Mouse (Mus musculus) myocyte (in vitro differentiated cells): ENCODE data around the gene Hist1h2af.

Experiments used
- E2F4 ChIP-seq: IDR thresholded peaks from one replicate; pipeline ENCODE4 v1.6.1; 2011; ENCODE audit warnings: mild to moderate bottlenecking, control low read depth, moderate library complexity; ENCODE audit not compliant: insufficient read depth
- MAX ChIP-seq: IDR thresholded peaks from one replicate; pipeline ENCODE4 v1.6.1; 2011; ENCODE audit warnings: low read depth, mild to moderate bottlenecking, control low read depth
- POLR2A ChIP-seq: IDR thresholded peaks from one replicate; pipeline ENCODE4 v1.6.1; 2011; ENCODE audit warnings: low read depth, mild to moderate bottlenecking, control low read depth, moderate library complexity; ENCODE audit not compliant: insufficient read length
- POLR2AphosphoS2 ChIP-seq: IDR thresholded peaks from one replicate; pipeline ENCODE4 v1.6.1; 2011; ENCODE audit warnings: low read depth, control low read depth; ENCODE audit not compliant: insufficient read length
- SRF ChIP-seq: IDR thresholded peaks from one replicate; pipeline ENCODE4 v1.6.1; 2011; ENCODE audit warnings: low read depth; ENCODE audit not compliant: control insufficient read depth, insufficient read length
- TCF12 ChIP-seq: IDR thresholded peaks from one replicate; pipeline ENCODE4 v1.6.1; 2011; ENCODE audit warnings: mild to moderate bottlenecking, control low read depth; ENCODE audit not compliant: poor library complexity, insufficient read depth, severe bottlenecking
- USF1 ChIP-seq: IDR thresholded peaks from one replicate; pipeline ENCODE4 v1.6.1; 2011; ENCODE audit warnings: low read depth, mild to moderate bottlenecking, control low read depth, moderate library complexity

GRCm38 (mm10) chr13:23521703-23522102 is 12.0 kb upstream of the Hist1h2af start:
- TF ChIP-seq POLR2A, result no peak
- no peak for TF ChIP-seq TCF12
- TF ChIP-seq MAX, result no peak
- TF ChIP-seq USF1, result no peak
- no peak for TF ChIP-seq E2F4
- no peak for TF ChIP-seq POLR2AphosphoS2
- TF ChIP-seq SRF, result no peak
